Mouse (Mus musculus) bone marrow macrophage, adult 2 months (primary cell): ENCODE data around the gene Srpx. TPM values are rescaled to one million over a fixed set of nuclear protein-coding genes. Genes with fewer than 3 reads are reported as not detected.

ENCODE experiments used
- H3K27ac ChIP-seq: 2 replicates; pipeline ENCODE4 v1.5.1; 2012; ENCODE audit warnings: low read depth, low read length; ENCODE audit not compliant: insufficient read depth
- H3K4me1 ChIP-seq: 2 replicates; pipeline ENCODE4 v1.6.1; 2012; ENCODE audit warnings: low read length; ENCODE audit not compliant: control insufficient read depth, insufficient read depth
- H3K4me3 ChIP-seq: 2 replicates; pipeline ENCODE4 v1.5.1; 2012; ENCODE audit warnings: mild to moderate bottlenecking, low read length, moderate library complexity; ENCODE audit not compliant: insufficient read depth
- CTCF ChIP-seq: IDR thresholded peaks from 2 replicates; pipeline ENCODE4 v1.5.1; 2012; ENCODE audit warnings: low read depth, mild to moderate bottlenecking, low read length, moderate library complexity
- POLR2A ChIP-seq: IDR thresholded peaks from 2 replicates; pipeline ENCODE4 v1.6.1; 2012; ENCODE audit warnings: mild to moderate bottlenecking, low read depth, low read length, borderline replicate concordance
- polyA plus RNA-seq: library from polyadenylated mRNA; stranded (reverse); fragments of >200 nt; gene quantifications from 2 replicates; pipeline ENCODE4 v1.2.4, GENCODE M21; 2012; ENCODE audit not compliant: missing spikeins, insufficient read depth, insufficient read length

Srpx gene
- polyA plus RNA-seq, 1 experiment = not detected

- TF ChIP-seq POLR2A (no peak), CTCF (no peak)
- Histone ChIP-seq H3K27ac (no peak overlapping the region), H3K4me3 (no peak overlapping the region), H3K4me1 (no peaks in the 10 kb centered on the region)
Measured at GRCm38 (mm10) chrX:10073966-10074365, 43.5 kb downstream of the Srpx start.

DNA sequence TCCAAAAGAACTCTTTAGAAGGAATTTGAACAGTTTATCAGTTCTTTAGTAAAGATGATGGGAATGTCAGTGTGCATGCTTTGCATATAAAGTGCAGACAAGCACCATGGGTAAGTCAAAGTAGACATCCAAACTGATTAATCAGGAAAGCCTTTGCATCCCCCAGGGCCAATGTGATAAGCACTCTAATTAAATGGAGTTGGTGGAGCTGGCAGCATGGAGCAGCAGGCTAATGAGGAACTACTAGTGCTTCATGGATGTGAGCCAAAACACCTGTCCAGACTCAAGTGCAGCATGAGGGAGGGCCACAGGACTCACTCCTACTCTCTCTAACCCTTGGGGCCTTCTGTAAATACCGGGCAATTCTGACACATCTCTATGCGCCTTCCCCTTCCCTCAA lies 46.0 kb downstream of the Srpx start:
- TF ChIP-seq POLR2A (no peak), CTCF (no peak)
- no peak overlapping the region for H3K27ac ChIP-seq
- no peaks in the 10 kb centered on the region for H3K4me1 ChIP-seq
- no peak overlapping the region for H3K4me3 ChIP-seq

DNA sequence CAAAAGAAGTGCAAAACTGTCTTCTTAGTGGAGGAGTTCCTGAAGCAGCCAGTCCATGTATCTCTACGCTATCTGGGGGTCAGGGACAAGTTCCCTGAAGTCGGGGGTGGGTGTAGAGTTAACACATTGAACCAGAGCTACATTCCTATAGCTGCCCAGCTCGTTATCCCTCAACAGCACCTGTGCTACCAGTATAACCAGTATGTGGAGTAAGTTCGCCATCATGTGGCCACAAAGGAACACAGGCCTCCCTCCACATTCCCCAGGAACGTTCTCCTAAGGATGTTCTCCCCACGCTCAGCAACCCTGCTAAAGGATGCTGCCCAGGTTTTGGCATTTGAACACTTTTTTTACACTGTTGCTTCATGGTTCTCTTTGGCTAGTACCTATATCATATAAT lies 46.8 kb downstream of the Srpx start:
- no peaks in the 10 kb centered on the region for H3K4me1 ChIP-seq
- TF ChIP-seq CTCF (no peak), POLR2A (no peak)
- no peak overlapping the region for H3K27ac ChIP-seq
- no peak overlapping the region for H3K4me3 ChIP-seq

DNA sequence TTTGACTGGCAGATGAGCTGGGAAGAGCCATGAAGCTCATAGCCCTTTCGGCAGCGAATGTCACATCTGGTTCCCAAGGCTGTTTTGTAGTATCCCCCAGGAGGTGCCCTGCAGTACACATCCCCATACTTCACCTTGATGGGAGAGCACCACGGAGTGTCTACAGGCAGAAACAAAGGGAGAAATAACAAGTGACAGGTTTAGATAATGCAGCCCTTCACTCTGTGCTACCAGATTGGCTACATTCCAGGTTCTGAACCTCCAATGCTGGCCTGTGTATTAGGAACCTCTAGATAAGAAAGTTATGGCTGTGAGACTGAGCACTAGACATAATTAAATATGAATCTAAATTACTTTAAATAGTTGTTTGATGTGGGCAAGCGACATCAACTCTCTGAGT lies 48.1 kb downstream of the Srpx start:
- no peak for TF ChIP-seq POLR2A
- TF ChIP-seq CTCF = no peak
- no peak overlapping the region for H3K4me3 ChIP-seq
- no peaks in the 10 kb centered on the region for H3K4me1 ChIP-seq

GRCm38 (mm10) chrX:10063781-10064180 lies 53.7 kb downstream of the Srpx start:
- Histone ChIP-seq H3K27ac (no peak overlapping the region), H3K4me1 (no peaks in the 10 kb centered on the region), H3K4me3 (no peak overlapping the region)
- TF ChIP-seq CTCF (no peak), POLR2A (no peak)

More for the DNA sequence above, 48.1 kb downstream of the Srpx start:
- H3K27ac ChIP-seq = no peak overlapping the region

GRCm38 (mm10) chrX:10063361-10063760 lies 54.1 kb downstream of the Srpx start:
- Histone ChIP-seq H3K27ac (no peak overlapping the region), H3K4me3 (no peak overlapping the region), H3K4me1 (no peaks in the 10 kb centered on the region)
- no peak for TF ChIP-seq CTCF
- no peak for TF ChIP-seq POLR2A

DNA sequence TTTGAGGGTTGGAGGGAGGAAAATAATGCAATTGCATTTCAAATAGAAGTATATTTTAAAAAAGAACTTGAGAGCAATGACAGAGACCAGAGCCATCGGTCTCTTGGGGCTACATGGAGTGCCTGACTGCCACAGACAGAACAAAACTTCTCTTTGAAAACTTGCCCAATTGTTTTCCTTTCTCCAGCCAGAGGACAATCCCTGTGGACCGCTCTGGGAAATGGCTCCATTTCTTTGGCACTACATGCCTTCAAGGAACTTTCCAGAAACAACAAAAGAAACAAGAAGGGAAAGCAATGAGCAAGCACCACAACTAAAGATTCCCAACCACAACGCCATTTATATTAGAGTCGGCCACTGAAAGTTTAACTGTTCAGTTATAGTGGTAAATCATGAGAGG lies 55.3 kb downstream of the Srpx start:
- Histone ChIP-seq H3K4me1 (no peaks in the 10 kb centered on the region), H3K27ac (no peak overlapping the region), H3K4me3 (no peak overlapping the region)
- no peak for TF ChIP-seq POLR2A
- no peak for TF ChIP-seq CTCF

- TF ChIP-seq CTCF (no peak), POLR2A (no peak)
- no peaks in the 10 kb centered on the region for H3K4me1 ChIP-seq
- no peak overlapping the region for H3K4me3 ChIP-seq
- no peak overlapping the region for H3K27ac ChIP-seq
Measured at GRCm38 (mm10) chrX:10034666-10035065, 82.8 kb downstream of the Srpx start.

DNA sequence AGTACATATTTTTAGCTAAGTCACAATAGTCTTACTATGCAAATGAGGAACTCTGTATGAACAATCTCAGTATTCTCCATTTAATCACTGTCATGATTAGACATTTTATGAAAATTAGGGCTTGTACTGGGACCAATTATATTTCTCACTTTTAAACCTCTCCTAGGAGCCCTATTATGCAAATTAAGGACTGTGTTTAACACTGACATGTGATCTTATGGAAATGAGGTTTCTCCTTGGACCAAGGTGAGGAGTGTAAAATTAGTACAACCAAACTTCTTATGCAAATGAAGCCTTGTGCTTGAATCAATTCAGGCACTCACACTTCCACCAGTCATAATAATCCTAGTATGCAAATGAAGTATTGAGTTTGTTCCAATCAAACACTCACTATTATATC lies 107.3 kb downstream of the Srpx start:
- H3K4me3 ChIP-seq = no peak overlapping the region
- no peak overlapping the region for H3K27ac ChIP-seq
- no peak for TF ChIP-seq CTCF
- TF ChIP-seq POLR2A = no peak
- H3K4me1 ChIP-seq = no peaks in the 10 kb centered on the region

DNA sequence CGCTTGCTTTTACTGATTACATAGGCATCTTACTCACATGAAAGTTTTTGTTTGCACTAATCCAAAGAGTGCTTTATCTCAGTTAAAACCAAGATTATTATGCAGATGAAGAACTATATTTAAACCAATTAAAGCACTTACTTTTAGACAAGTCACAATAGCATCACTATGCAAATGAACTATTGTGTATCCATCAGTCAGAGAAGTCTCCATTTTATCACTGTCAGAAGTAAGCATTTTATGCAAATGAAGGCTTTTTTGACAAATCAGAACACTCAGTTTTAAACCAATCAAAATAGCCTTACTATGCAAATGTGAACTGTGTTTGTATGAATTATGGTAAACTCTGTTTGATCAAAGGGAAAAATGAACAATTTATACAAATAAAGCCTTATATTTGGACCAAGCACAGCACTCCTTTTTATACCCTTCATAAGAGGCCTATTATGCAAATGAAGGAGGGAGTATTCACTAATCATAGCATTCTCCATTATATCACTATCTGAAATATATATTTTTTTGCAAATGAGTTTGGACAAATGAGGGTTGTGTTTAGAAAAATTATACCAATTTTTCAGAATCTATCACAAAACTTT lies 109.7 kb downstream of the Srpx start:
- no peak overlapping the region for H3K27ac ChIP-seq
- TF ChIP-seq CTCF = no peak
- TF ChIP-seq POLR2A = no peak
- no peak overlapping the region for H3K4me3 ChIP-seq
- H3K4me1 ChIP-seq = no peaks in the 10 kb centered on the region

GRCm38 (mm10) chrX:10005946-10006345 lies 111.6 kb downstream of the Srpx start:
- no peaks in the 10 kb centered on the region for H3K4me1 ChIP-seq
- H3K4me3 ChIP-seq = no peak overlapping the region
- no peak for TF ChIP-seq CTCF
- no peak for TF ChIP-seq POLR2A
- H3K27ac ChIP-seq = no peak overlapping the region
